ENCODE assay signal across 22 mouse cellular contexts in the genomic region with DNA sequence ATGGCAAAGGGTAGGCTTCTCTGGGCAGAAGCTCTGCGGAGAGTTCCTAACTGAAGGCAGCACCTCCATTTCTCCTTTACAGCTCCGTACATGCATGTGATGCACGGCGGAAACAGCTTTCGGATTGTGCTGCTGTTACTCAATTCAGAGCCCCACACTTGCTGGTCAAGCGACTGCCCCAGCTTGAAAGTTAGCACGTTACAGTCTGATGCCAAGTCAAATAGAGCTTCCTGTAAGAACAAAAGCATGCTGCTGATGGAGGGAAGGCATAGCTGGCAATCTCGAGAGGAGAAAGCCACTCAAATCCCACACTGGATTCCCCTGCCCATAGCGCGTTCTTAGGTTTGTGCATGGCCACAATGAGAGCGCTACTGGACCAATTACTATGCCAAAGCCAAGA.
DNase-seq lines count a peak whose midpoint lies in the region; ATAC-seq and TF ChIP-seq lines count a peak whose summit lies in the region.
"Had no signal": no experiment of that assay in that cellular context is flagged by ENCODE, and none has a peak within 500 bp of the region (broad histone marks: within the 10 kb centered on the region; RNA-seq: fewer than 3 reads in every experiment).

No protein-coding gene starts in this region.

- no peak for ATAC-seq in heart, embryonic 13.5 days (ENCODE audit: extremely low read depth, insufficient number of reproducible peaks, low FRiP score, low TSS enrichment)
- ATAC-seq in lung, embryonic 14.5 days (ENCODE audit: insufficient read depth): no peak
- ATAC-seq: CD4-positive, CD25-positive, alpha-beta regulatory T cell, adult 4 months; forebrain, embryonic 13.5 days; forebrain, postnatal 0 days; Patski had no signal

- TF ChIP-seq POLR2A in lung, adult 2 months (IDR thresholded peaks at IDR 0.05; ENCODE audit: borderline replicate concordance, extremely low read depth, low read depth, low read length): no peak

- H3K27ac ChIP-seq in heart, embryonic 13.5 days (replicated peaks): peak overlapping the region; percentile 32; the same call in 1 of the 2 replicates
- 0 out of 2 replicates have a peak overlapping the region, but pooled peaks have one; percentile 24 for H3K27ac ChIP-seq in lung, embryonic 14.5 days (ENCODE audit: low read depth)
- H3K27ac ChIP-seq in embryonic facial prominence, embryonic 10.5 days (replicated peaks): no peak overlapping the region
- H3K27ac ChIP-seq: embryonic facial prominence, embryonic 13.5 days; forebrain, embryonic 13.5 days had no signal

- no peak overlapping the region for H3K4me3 ChIP-seq in heart, embryonic 13.5 days
- H3K4me3 ChIP-seq in lung, embryonic 14.5 days (ENCODE audit: low read depth, low read length): no peak overlapping the region
- H3K4me3 ChIP-seq in lung, adult 2 months (replicated peaks; ENCODE audit: extremely low read depth, low read depth, low read length): no peak overlapping the region
- H3K4me3 ChIP-seq in embryonic facial prominence, embryonic 10.5 days: no peak overlapping the region
- H3K4me3 ChIP-seq: embryonic facial prominence, embryonic 13.5 days; forebrain, embryonic 13.5 days; heart, embryonic 12.5 days; hindbrain, embryonic 13.5 days had no signal

- H3K36me3 ChIP-seq in heart, embryonic 13.5 days: peaks cover 22% of the 10 kb centered on the region
- 0 out of 2 replicates have a peak, but pooled peaks cover 4% of the 10 kb centered on the region for H3K36me3 ChIP-seq in lung, embryonic 14.5 days (ENCODE audit: insufficient read depth)
- H3K36me3 ChIP-seq in embryonic facial prominence, embryonic 10.5 days (replicated peaks): peaks cover 4% of the 10 kb centered on the region; the same call in 1 of the 2 replicates
- H3K36me3 ChIP-seq: hindbrain, embryonic 13.5 days had no signal

- 85% methylated on average over 11 of the region's 11 CpGs for WGBS in heart, embryonic 13.5 days
- WGBS in lung, embryonic 14.5 days: 86% methylated on average over 11 of the region's 11 CpGs
- 68% methylated on average over 11 of the region's 11 CpGs for WGBS in lung, adult 2 months
- WGBS in embryonic facial prominence, embryonic 10.5 days: 93% methylated on average over 11 of the region's 11 CpGs

- H3K9me3 ChIP-seq in heart, embryonic 13.5 days: no peaks in the 10 kb centered on the region
- no peaks in the 10 kb centered on the region for H3K9me3 ChIP-seq in lung, embryonic 14.5 days (ENCODE audit: low read depth, low read length)
- no peaks in the 10 kb centered on the region for H3K9me3 ChIP-seq in embryonic facial prominence, embryonic 10.5 days
- H3K9me3 ChIP-seq: embryonic facial prominence, embryonic 13.5 days; forebrain, embryonic 13.5 days; heart, embryonic 12.5 days; hindbrain, embryonic 13.5 days had no signal

- no peak for DNase-seq in heart, postnatal 25 days (ENCODE audit: low spot score)
- no peak for DNase-seq in lung, embryonic 14.5 days
- DNase-seq in lung, adult 2 months: no peak
- peak; percentile 5 for DNase-seq in embryonic facial prominence, embryonic 10.5 days (ENCODE audit: low spot score)
- DNase-seq in lung, postnatal 36 days: peak; percentile 35
- no peak for DNase-seq in cerebellum, adult 11-12 months
- no peak for DNase-seq in left cerebral cortex, postnatal 14 days (ENCODE audit: low spot score in 2 of 2)
- DNase-seq: adrenal gland, postnatal 10 days; B cell, adult 2 months; cerebellum, adult 11 months; cerebellum, adult 9-10 months; cerebellum, postnatal 25 days; forebrain, postnatal 0 days; gastrocnemius, postnatal 14 days; heart, postnatal 4 days had no signal

- no peak overlapping the region for H3K9ac ChIP-seq in heart, embryonic 13.5 days
- H3K9ac ChIP-seq in lung, embryonic 14.5 days: no peak overlapping the region
- H3K9ac ChIP-seq: embryonic facial prominence, embryonic 13.5 days; forebrain, embryonic 13.5 days; forebrain, postnatal 0 days; heart, embryonic 12.5 days; hindbrain, embryonic 13.5 days had no signal

- intact Hi-C loops in heart, postnatal 25 days (cut with DNase I): no loop called here
- intact Hi-C loops in left cerebral cortex, postnatal 14 days (cut with DNase I): no loop called here

- TF ChIP-seq CTCF in lung, embryonic 14.5 days (IDR thresholded peaks at IDR 0.05; ENCODE audit: low read depth): no peak
- TF ChIP-seq CTCF in lung, adult 2 months (IDR thresholded peaks at IDR 0.05; ENCODE audit: insufficient read depth, low read length): no peak

- H3K4me1 ChIP-seq in heart, embryonic 13.5 days: peaks cover 64% of the 10 kb centered on the region
- H3K4me1 ChIP-seq in lung, embryonic 14.5 days (ENCODE audit: insufficient read depth): peaks cover 12% of the 10 kb centered on the region
- peaks cover 14% of the 10 kb centered on the region for H3K4me1 ChIP-seq in lung, adult 2 months (ENCODE audit: control insufficient read depth, insufficient read depth, low read length)
- H3K4me1 ChIP-seq in embryonic facial prominence, embryonic 10.5 days: peaks cover 22% of the 10 kb centered on the region
- H3K4me1 ChIP-seq: forebrain, embryonic 13.5 days had no signal

- H3K4me2 ChIP-seq in heart, embryonic 13.5 days: no peak overlapping the region
- no peak overlapping the region for H3K4me2 ChIP-seq in lung, embryonic 14.5 days
- H3K4me2 ChIP-seq: embryonic facial prominence, embryonic 13.5 days; forebrain, embryonic 13.5 days; heart, embryonic 12.5 days; hindbrain, embryonic 13.5 days had no signal

- H3K27me3 ChIP-seq in heart, embryonic 13.5 days (replicated peaks): no peaks in the 10 kb centered on the region
- H3K27me3 ChIP-seq in lung, embryonic 14.5 days (ENCODE audit: insufficient read depth, low read length): no peaks in the 10 kb centered on the region
- no peaks in the 10 kb centered on the region for H3K27me3 ChIP-seq in embryonic facial prominence, embryonic 10.5 days (replicated peaks; ENCODE audit: low read depth, poor library complexity, severe bottlenecking)
- H3K27me3 ChIP-seq: embryonic facial prominence, embryonic 13.5 days; forebrain, embryonic 13.5 days; heart, embryonic 12.5 days; hindbrain, embryonic 13.5 days; Patski had no signal

Comparison
In these comparisons a context has a peak if more than half of its experiments do, and no peak if none do; other contexts are left out.
1. DNase-seq: peak in embryonic facial prominence, embryonic 10.5 days (single experiment) and lung, postnatal 36 days (single experiment); none in heart, postnatal 25 days (single experiment), lung, embryonic 14.5 days (single experiment), lung, adult 2 months (single experiment), cerebellum, adult 11-12 months (single experiment) and left cerebral cortex, postnatal 14 days (0 of 2).